Mouse (Mus musculus): Measurements from ENCODE around the gene Fam228b.
"Not testable (repeated sequence)": the region's sequence is repeated elsewhere in the genome, so short reads cannot be mapped to it uniquely, and the experiment has no call there.

The Fam228b gene

GRCm38 (mm10) chr12:4768492-4769332, at the start of gene Fam228b, which contains the start of gene Pfn4:
Fam228b (minus strand) TSS chr12:4769267.
Pfn4 (plus strand) TSS chr12:4769022.
- peak; percentile 87 to 94 for DNase-seq

- DNase-seq: peak; percentile 97 to 98
Measured at GRCm38 (mm10) chr12:4817361-4818101, 48.5 kb upstream of the Fam228b start, which contains the start of gene Sf3b6. Sf3b6 (plus strand) TSS chr12:4817544.

DNA sequence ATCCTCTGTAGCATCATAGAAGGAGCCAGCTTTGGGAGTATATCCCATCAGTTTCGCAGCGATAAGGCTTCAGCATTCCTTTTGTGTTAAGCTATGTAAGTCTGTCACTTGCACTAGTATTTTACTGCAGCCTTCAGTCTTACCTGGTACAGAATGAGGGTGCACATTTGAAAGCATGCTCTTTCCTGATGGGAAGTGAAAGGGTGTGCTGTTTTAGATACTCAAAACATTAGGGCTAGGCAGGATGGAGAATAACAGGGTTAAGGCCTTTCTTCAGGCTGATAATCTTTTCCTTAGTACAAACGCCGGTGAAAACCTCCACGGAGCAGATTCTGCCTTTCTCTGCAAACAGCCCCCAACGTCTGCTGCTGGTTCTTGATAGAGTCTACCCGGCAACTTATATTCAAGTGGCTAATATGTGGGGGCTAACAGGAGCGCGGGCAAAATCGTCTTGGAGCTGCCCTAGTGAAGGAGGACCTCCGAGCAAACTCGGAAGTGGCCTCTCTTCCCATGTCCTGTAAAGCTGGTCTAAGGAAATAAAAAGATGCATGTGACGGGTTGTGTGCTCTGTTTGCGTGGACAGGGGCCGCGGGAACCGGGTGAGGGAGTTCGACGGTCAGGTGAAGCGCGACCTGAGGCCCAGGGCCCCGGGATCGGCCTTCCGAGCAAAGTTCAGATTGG, 47.8 kb upstream of the Fam228b start:
- DNase-seq: no peak

DNA sequence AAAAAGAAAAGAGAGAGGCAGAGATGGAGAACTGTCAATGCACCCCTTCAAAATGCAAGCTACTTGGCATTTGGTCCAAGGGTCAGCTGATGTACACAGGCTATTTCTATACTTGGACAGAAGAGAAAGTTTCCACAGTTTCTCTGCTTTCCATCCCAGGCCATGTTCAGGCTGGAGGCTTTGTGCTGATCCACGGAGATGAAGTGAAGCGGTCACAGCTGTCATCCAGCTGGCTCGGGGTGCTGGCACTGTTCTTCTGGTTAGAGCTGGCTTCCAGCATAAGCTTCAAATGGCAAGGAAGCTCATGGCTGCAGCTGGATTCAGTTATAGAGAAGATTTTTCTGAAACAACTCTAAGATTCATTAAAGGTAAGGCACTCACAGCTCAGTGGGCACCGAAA, 44.6 kb upstream of the Fam228b start:
- no peak for DNase-seq

DNA sequence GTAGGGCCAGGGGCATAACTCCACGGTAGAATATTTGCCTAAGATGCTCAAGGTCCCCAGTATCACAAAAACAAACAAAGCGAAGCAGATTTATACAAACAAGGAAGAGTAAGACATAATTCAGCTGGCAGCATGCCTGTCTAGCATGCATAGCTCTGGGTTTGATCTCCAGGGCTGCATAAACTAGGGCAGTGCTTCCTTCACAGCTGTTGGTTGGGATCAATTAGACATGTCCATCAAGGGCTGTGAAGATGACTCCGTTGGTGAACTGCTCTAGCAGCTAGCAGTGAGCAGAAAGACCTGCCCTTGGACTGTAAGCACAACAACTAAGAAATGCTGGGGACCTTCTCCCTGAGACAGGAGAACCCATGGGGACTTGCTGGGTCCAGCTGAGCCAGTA, 42.6 kb upstream of the Fam228b start:
- no peak for DNase-seq

GRCm38 (mm10) chr12:4811036-4811435, 42.0 kb upstream of the Fam228b start:
- DNase-seq: no peak

- not testable (repeated sequence) for DNase-seq
Measured at GRCm38 (mm10) chr12:4797471-4797870, 28.4 kb upstream of the Fam228b start.

- DNase-seq: no peak
Measured at GRCm38 (mm10) chr12:4793718-4794117, 24.7 kb upstream of the Fam228b start.

GRCm38 (mm10) chr12:4788128-4788527, 19.1 kb upstream of the Fam228b start:
- DNase-seq: not testable (repeated sequence)

DNA sequence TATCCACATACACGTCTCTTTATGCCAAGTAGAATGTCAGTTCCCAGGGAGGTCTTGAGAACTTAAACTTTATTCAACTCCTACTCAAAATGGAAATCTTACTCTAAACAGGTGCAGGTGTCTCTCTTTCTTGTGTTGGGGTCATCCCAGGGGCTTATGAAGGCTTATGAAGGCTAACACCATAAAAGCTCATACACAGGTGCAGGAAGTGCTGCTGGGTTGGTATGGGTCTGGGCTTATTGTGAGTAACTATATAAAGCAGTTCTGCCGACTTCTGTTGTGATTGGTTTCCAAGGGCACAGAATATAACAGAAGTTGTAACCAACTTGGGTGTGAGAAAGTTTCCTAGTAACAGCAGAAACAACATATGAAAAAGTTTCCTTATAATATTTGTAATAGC, 15.4 kb upstream of the Fam228b start:
- no peak for DNase-seq

DNA sequence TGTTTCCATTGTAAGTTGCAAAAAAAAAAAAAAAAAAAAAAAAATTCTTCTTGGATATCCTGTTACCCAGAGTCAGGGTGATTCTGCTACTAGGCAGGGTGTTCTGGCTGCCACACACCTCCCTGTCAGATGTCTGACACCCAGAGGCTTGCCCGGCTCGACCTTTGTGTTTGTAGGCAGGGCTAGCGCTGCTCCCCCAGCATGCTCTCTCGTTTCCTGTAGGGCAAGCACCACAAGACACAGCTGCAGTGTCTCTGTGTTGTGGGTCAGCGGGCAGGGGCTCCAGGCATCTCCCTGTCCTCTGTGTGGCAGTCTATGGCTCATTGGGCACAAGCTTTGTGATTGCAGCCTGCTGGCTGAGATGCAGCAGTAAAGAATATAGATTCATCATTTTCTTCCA, 14.5 kb upstream of the Fam228b start:
- peak in 1 of 2 experiments; percentile 29 for DNase-seq

DNA sequence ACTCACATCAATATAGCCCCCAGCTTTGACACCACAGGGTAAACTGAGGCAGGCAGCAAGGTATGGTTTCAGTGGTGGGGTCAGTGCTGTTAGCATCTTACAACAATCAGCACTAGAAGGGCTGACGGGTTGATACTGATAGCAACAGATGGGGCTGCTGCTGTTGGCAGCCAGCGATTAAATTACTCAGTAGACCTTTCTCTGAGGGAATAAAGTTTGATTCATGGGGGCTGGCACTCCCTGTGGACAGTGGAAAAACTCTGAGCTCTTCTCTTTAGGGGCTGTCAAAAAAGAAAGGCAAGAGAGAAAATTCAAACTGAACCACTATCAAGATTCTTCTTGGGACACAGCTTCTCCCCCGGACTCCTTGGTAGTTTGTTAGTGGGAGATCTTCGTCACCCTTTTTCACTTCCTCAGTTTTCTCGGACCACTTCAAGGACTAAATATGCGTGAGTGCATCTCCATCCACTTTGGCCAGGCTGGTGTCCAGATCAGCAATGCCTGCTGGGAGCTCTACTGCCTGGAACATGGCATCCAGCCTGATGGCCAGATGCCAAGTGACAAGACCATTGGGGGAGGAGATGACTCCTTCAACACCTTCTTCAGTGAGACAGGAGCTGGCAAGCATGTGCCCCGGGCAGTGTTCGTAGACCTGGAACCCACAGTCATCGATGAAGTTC, 12.8 kb upstream of the Fam228b start:
- not testable (repeated sequence) for DNase-seq

- no peak for DNase-seq
Measured at GRCm38 (mm10) chr12:4781270-4781669, 12.2 kb upstream of the Fam228b start.

- DNase-seq: no peak
Measured at GRCm38 (mm10) chr12:4780245-4780644, 11.2 kb upstream of the Fam228b start.

DNA sequence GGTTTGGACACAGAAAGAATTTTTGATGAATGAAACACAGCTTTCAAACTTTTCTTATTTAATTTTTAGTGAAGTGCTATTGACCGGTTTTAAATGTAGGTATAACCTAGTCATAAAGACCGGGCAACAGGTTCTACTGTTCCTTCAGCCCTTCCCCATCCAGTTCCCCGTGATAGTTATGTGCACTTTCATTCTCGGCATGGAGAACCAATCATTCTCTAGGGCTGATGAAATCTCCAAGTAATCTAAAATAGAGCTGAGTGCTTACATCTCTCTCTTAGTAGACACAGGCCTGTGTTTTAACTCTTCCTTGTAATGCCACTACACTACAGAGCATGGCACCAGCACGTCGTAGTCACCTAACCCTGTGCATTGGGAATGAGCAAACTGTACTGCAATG, 8.7 kb upstream of the Fam228b start:
- no peak for DNase-seq

DNA sequence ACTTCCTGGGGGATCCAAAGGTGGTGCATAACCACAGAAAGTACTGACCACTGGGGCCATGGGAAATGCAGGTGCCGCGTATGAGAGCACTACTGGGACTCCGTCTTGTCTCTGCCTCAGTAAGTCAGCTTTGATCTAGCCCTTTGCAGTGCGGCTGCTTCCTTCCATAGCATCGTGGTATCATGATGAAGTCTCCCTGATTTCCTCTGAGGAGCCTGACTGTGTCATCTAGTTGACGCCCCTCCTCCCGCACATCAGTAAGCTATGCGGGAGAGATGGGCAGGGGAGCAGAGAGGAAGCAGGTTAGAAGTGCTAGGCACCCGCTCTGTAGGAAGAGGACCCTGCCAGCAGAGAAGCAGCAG, 6.5 kb upstream of the Fam228b start:
- peak in 1 of 2 experiments; percentile 24 for DNase-seq

DNA sequence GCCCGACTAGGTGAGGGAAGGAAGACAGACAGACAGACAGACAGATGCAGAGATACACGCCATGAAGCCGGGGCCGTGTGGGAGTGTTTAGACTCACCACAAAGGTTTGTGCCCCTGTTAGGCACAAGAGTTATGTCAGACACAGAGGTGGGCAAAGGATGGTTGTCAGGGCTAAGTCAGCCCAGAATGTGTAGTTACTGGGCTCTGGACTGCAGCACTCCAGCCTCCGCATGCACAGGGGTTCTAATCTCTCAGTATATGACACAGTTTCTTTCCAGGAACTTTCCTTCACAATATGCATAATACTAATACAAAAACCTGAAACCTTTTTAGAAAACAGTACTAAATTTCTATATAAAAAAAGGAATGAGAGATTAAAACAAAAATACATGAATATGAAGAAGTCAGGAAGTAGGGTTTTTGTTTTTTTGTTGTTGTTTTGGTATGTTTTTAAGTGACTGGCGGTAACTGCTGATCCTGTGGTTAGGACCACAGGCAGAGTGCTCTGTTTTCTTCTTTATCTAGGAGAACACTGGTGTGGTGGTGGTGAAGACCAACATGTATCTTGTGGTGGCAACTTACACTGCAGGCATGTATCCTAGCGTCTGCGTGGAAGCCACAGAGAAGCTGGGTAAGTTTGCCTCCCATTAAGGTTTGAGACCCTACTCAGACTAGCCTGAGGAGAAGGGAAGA, 6.0 kb upstream of the Fam228b start:
- no peak for DNase-seq

DNA sequence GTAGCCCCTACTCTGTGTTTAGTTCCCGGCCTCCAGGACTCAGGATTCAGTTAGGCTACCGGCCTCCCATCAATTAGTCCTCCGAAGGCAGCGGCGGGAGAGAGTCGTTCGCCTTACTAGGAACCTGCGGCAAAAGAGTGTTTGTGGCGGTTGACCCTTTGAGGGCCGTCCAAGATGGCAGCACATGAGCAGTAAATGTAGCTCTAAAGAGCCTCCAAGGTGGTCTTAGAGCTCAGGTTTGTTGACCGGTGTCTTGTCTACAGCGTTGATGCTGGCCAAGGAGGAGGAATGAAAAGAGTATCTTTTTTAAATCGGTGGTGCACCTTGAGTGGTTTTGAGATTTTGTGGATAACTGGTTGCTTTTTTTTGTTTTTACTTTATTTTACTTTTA, 261 bp upstream of the Fam228b start:
- no peak for DNase-seq

DNA sequence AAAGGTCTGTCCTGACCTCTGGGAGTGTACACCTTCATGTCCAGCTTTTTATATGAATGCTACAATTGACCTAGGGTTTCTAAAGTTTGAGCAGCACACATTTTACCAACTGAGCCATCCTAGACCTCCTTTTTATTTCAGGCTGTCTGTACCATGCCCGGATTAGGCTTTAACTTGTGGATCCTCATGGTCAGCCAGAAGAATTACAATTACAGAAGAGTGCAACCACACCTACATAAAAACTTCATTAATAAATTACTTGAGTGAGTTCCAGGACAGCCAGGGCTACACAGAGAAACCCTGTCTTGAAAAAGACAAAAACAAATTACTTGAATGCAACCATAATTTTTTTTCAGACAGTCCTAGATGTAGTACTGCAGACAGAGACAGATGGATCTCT, 12.0 kb downstream of the Fam228b start:
- no peak for DNase-seq

DNA sequence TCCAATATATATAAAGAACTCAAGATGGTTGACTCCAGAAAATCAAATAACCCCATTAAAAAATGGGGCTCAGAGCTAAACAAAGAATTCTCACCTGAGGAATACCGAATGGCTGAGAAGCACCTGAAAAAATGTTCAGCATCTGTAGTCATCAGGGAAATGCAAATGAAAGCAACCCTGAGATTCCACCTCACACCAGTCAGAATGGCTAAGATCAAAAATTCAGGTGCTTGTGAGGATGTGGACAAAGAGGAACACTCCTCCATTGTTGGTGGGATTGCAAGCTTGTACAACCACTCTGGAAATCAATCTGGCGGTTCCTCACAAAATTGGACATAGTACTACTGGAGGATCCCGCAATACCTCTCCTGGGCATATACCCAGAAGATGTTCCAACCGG, 14.6 kb downstream of the Fam228b start:
- not testable (repeated sequence) for DNase-seq

DNA sequence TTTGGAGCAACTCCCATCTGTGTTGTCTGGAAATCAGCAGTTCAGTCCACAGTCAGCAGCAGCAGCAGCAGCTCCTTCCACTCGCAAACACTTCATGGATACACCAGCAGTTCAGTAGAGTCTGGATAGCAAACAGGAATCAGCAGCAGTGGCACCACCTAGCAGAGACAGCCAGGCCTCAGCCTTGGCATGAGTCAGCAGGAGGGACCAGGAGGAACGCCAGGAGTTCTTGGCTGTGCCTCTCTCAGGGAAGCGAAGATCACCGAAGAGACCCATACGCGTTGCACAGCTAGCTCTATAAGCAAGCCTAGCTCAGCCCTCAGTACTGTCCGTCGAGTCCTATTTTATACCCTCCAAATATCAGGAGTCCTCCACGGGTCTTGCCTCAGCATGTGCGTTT, 24.6 kb downstream of the Fam228b start:
- DNase-seq: no peak

DNA sequence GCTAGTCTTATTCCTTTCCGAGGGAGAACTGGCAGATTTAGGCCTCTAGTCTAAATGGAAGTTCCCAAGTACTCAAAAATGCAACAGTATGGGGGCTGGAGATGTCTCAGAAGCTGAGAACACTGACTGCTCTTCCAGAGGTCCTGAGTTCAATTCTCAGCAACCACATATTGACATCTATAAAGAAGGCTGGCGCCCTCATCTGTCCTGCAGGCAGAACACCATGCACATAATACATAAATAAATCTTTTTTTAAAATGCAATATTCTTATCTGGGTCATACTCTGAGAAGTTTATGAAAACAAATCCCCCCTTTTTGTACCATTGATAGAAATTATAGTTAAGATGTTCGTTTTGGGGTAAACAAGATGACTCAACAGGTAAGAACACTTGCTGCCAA, 26.9 kb downstream of the Fam228b start:
- DNase-seq: no peak

Data from thymus, adult 18-20 months (tissue).